Mouse (Mus musculus): ENCODE data around the gene Myh9.
"Not testable (repeated sequence)": the region's sequence is repeated elsewhere in the genome, so short reads cannot be mapped to it uniquely, and the experiment has no call there.

Myh9 gene

GRCm38 (mm10) chr15:77755132-77755531, 86.8 kb downstream of the Myh9 start:
- no peak for DNase-seq (ENCODE audit: low spot score)

DNA sequence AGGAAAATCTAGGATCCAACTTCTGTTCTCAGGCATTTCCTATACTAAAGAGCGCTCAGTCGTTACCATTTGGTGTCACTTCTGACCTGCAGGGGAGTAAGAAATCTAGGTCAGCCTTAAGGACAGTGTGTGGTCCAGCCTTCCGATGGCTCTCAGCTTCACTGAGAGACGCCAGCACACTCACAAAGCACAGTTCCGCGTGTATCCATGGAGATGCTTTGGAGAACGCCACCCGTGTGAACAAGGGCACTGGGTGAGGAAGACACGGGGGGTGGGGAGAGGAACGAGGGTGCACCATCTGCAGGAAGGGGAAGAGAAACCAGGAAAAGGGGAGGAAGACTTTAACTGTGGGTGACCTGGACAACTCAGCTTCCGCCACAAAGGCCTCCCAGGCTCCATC, 89.5 kb downstream of the Myh9 start:
- DNase-seq (ENCODE audit: low spot score), result no peak

DNA sequence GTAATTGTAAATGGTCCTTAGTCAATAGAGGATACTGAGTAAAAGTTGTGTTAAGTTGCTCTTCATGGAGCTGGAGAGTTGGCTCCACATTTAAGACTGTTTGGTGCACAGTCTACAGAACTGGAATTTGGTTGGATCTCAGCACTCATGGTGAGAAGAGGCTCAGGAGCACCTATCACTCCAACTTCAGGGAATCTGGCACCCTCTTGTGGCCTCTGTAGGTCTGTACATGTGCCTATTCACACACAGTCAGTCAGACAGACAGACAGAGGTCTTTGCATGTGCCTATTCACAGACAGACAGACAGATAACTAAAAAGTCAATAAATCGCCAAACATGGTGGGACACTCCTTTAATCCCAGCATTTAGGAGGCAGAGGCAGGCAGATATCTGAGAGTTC, 91.5 kb downstream of the Myh9 start:
- no peak for DNase-seq (ENCODE audit: low spot score)

DNA sequence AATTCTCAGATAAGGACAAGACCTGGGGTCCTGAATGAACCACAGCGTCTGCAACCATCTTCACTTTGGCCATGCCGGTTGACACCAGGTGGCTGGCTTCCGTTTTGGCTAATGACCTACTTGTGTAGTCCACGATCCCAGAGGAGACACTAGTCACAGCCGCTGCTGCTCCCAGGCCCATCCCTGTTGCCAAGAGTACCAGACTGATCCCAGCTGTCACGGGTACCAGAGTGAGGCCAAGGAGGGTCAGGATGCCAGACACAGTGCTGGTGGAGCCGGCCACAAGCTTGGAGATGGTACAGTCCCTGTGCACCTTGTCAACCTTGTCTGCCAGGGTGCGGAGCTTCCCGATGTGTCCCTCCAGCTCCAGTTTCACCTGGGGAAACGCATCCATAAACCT, 92.3 kb downstream of the Myh9 start:
- no peak for DNase-seq (ENCODE audit: low spot score)

- no peak for DNase-seq (ENCODE audit: low spot score)
Observed at GRCm38 (mm10) chr15:77748414-77748813, 93.6 kb downstream of the Myh9 start.

DNA sequence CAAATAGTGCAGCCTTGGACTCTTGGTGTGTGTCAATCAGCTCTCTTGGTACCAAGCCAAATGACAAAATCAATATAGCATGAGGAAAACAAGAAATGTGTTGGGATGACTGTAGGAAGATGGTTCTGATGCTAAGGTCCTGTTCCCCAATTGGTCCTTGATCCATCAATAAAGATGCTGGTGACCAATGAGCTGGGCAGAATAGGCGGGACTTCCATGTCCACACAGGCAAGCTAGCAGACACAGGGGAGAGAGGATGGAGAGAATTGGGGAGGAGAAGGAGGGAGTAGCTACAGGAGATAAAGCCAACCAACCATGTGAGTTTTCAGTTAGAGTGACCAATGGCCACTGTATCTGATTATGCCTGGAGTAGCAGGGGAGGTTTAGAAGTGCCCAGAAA, 95.6 kb downstream of the Myh9 start:
- no peak for DNase-seq (ENCODE audit: low spot score)

GRCm38 (mm10) chr15:77745081-77745480, 96.9 kb downstream of the Myh9 start:
- no peak for DNase-seq (ENCODE audit: low spot score)

DNA sequence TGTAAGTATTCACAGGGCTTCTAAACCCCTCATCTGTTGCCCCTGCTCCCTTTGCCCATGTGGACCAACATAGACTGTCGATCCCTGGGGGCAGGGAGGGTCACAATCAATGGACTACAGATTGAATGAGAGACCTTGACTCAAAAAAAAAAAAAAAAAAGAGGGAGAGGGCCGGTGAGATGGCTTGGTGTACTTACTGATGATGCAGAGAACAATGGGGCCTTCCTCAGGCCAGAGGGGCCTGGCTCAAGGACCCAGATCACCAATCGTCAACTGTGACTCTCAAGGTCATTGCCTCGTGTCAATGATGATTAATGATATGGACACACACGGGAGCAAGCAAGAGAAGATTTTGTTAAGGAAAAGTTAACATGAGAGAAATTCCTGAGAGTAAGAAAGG, 97.3 kb downstream of the Myh9 start:
- DNase-seq (ENCODE audit: low spot score), result no peak

DNA sequence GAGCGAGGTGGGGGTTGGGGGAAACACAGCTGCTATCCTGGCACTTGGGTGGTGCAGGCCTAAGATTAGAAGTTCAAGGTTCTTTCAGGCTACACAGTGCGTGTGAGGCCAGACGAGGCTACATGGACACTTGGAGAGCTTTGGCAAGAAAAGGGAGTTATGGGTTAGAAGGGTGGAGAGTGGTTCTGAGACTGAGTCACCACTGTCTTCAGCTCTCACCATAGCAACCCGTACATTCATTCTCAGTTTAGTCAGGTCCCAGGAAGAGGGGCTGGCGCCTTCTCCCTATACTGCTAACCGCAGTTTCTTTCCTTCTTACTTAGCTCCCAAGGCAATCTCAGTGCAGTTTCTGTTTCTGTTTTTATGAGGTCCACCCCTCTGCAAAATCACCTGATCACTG, 100.4 kb downstream of the Myh9 start:
- not testable (repeated sequence) for DNase-seq (ENCODE audit: low spot score)

GRCm38 (mm10) chr15:77740511-77741297, 101.3 kb downstream of the Myh9 start:
- no peak for DNase-seq (ENCODE audit: low spot score)

DNA sequence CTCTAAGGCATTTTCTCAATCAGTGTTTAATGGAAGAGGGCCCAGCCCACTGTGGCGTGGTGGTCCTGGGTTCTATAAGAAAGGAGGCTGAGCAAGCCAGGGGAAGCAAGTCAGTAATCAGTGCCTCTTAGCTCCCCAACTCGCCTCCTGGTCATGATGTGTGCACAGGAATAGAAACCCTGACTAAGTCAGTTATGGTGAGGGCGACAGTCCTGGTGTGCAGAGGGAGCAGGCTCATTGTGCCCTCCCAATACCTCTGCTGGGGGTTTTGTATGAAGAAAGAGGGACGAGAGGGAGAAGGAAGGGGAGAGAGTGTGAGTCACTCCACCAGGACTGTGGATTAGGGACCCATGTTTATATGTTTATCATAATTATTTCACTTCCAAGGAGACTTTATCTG, 108.1 kb downstream of the Myh9 start:
- DNase-seq (ENCODE audit: low spot score), result not testable (repeated sequence)

GRCm38 (mm10) chr15:77733380-77733779, 108.6 kb downstream of the Myh9 start:
- DNase-seq (ENCODE audit: low spot score), result not testable (repeated sequence)

- DNase-seq (ENCODE audit: low spot score), result not testable (repeated sequence)
Observed at GRCm38 (mm10) chr15:77732851-77733250, 109.1 kb downstream of the Myh9 start.

- no peak for DNase-seq (ENCODE audit: low spot score)
Observed at GRCm38 (mm10) chr15:77731605-77732004, 110.4 kb downstream of the Myh9 start.

- DNase-seq (ENCODE audit: low spot score), result not testable (repeated sequence)
Observed at GRCm38 (mm10) chr15:77728739-77729138, 113.2 kb downstream of the Myh9 start, which contains the start of gene Apol9b. Gene Apol9b (plus strand): TSS chr15:77729039.

DNA sequence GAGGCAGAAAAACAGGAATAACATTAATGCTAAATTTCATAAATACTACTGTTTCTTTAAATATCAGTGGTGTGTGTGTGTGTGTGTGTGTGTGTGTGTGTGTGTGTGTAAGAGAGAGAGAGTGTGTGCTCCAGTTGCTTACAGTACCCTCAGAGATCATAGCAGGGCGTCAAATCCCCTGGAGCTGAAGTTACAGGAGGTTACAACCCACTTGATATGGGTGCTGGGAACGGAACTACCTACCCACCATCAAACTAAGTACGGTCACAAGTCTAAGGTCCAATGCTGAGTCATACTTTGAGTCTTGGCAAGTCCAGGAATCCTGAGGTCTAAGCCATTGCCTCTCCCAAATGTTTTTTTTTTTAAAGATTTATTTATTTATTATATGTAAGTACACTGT, 114.2 kb downstream of the Myh9 start:
- DNase-seq (ENCODE audit: low spot score), result not testable (repeated sequence)

DNA sequence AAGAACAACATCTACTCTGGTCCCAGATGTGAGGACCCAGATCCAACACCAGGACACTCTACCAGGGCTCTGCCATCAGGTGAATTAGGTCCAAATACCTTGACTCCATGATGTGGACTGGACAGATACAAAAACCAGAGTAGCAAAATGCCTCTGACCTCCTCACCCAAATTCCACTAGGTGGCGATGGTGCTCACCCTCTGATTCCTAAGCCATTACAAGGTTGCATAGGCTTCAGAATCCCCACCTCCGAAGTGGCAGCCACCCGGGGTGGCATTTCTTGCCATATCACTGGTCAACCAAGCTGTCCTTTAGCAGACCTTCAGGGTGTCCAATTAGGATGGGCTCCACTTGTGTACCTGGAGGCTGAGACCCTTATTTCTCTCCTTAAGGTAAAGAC, 114.8 kb downstream of the Myh9 start:
- DNase-seq (ENCODE audit: low spot score), result not testable (repeated sequence)

DNA sequence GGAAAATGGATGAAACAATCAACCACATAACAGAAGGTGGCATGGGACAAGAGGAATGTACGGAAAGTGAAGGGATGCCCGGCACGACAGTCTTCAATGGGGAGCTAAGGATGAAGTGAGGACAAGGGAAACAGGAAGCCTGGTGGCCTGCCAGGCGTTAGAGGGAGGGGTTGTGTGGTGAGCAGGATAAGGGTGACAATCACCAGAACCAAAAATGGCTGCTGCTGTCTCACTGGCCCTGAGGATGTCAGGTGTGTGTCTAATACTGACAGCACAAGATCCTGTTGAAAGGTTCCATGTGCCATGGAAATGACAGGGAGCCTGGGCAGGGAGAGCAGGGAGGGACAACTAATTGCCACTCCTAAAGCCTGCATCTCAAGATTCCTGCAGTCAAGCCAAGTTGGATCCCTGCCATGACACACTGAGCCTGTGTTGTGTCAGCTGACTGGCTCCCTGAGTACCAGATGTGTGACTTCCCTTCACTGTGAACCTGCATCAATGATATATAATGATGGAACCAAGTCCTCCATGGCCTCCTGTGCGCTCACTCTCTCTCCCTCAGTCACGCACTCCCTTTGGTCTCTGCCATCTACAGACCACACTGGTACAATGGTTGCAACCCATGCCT, 116.5 kb downstream of the Myh9 start:
- not testable (repeated sequence) for DNase-seq (ENCODE audit: low spot score)

GRCm38 (mm10) chr15:77724208-77724911, 117.6 kb downstream of the Myh9 start:
- DNase-seq (ENCODE audit: low spot score), result not testable (repeated sequence)

DNA sequence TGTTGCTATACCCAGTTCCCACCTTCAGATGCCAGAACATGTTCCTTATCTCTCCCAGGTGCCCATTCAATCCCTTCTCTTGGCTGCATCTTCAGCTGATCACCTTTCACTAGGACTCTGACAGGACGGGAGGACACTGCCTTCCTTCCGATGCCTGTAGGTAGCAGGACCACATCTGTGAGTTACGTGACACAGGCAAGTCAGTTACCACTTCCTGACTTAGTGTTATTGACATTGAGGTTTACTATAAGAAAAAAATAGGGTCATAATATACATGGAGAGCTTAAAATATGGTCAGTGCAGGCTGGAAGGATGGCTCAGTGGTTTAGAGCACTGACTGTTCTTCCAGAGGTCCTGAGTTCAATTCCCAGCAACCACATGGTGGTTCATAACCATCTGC, 120.5 kb downstream of the Myh9 start:
- DNase-seq (ENCODE audit: low spot score), result not testable (repeated sequence)

DNA sequence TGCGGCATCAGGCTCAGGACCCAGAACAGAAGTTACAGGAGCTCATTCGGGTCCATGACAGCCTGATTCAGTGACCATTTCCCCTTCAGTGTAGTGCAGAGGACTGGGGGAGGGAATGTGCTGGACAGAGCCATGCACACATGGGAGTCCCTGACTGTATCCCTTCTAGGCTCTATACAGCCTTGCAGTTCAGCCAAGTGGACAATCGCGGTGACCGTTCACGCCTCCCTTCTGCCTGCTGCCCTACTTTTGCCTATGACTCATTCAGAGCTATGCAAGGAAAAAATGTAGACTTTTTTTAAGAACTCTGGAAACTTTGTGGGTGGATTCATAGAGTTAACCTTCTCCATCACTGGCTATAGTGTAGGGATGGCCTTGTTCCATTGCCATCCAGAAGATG, 123.7 kb downstream of the Myh9 start:
- DNase-seq (ENCODE audit: low spot score), result not testable (repeated sequence)
